Mouse (Mus musculus): Measurements from ENCODE around the gene Casp14. TPM values are rescaled to one million over a fixed set of nuclear protein-coding genes. Genes with fewer than 3 reads are reported as not detected.
"Not testable (repeated sequence)": the region's sequence is repeated elsewhere in the genome, so short reads cannot be mapped to it uniquely, and the experiment has no call there.

Gene Casp14
- polyA plus RNA-seq, 1 experiment from 2014 or later, result 3.0 TPM

GRCm38 (mm10) chr10:78710706-78711105, 7.4 kb downstream of the Casp14 start:
- Histone ChIP-seq H3K4me3 (replicated peaks; ENCODE audit: low read length) (no peak overlapping the region), H3K36me3 (ENCODE audit: control insufficient read depth, insufficient read depth, low read length) (no peaks in the 10 kb centered on the region), H3K27me3 (ENCODE audit: control insufficient read depth, insufficient read depth, low read length) (no peaks in the 10 kb centered on the region), H3K4me2 (ENCODE audit: low read depth, low read length) (no peak overlapping the region), H3K9me3 (replicated peaks; ENCODE audit: control insufficient read depth, low read length) (no peaks in the 10 kb centered on the region), H3K9ac (ENCODE audit: low read length) (no peak overlapping the region), H3K27ac (ENCODE audit: low read length) (no peak overlapping the region), H3K4me1 (ENCODE audit: control insufficient read depth, insufficient read depth, low read length) (no peaks in the 10 kb centered on the region)
- ATAC-seq (ENCODE audit: insufficient read depth, low FRiP score), result no peak

- no peaks in the 10 kb centered on the region for H3K27me3 ChIP-seq (ENCODE audit: control insufficient read depth, insufficient read depth, low read length)
- no peak overlapping the region for H3K4me3 ChIP-seq (replicated peaks; ENCODE audit: low read length)
- H3K4me2 ChIP-seq (ENCODE audit: low read depth, low read length), result no peak overlapping the region
- H3K9ac ChIP-seq (ENCODE audit: low read length), result no peak overlapping the region
- H3K9me3 ChIP-seq (replicated peaks; ENCODE audit: control insufficient read depth, low read length), result no peaks in the 10 kb centered on the region
- no peak for ATAC-seq (ENCODE audit: insufficient read depth, low FRiP score)
- 51% methylated on average over 3 of the region's 3 CpGs for WGBS
- no peaks in the 10 kb centered on the region for H3K4me1 ChIP-seq (ENCODE audit: control insufficient read depth, insufficient read depth, low read length)
- H3K27ac ChIP-seq (ENCODE audit: low read length), result no peak overlapping the region
- no peaks in the 10 kb centered on the region for H3K36me3 ChIP-seq (ENCODE audit: control insufficient read depth, insufficient read depth, low read length)
Measured at GRCm38 (mm10) chr10:78700881-78701280, 17.2 kb downstream of the Casp14 start.

GRCm38 (mm10) chr10:78689973-78690372, 28.1 kb downstream of the Casp14 start:
- no peak overlapping the region for H3K27ac ChIP-seq (ENCODE audit: low read length)
- H3K9me3 ChIP-seq (replicated peaks; ENCODE audit: control insufficient read depth, low read length), result no peaks in the 10 kb centered on the region
- no peaks in the 10 kb centered on the region for H3K4me1 ChIP-seq (ENCODE audit: control insufficient read depth, insufficient read depth, low read length)
- no peak overlapping the region for H3K4me2 ChIP-seq (ENCODE audit: low read depth, low read length)
- ATAC-seq (ENCODE audit: insufficient read depth, low FRiP score), result no peak
- no peaks in the 10 kb centered on the region for H3K27me3 ChIP-seq (ENCODE audit: control insufficient read depth, insufficient read depth, low read length)
- no peak overlapping the region for H3K4me3 ChIP-seq (replicated peaks; ENCODE audit: low read length)
- 79% methylated on average over 6 of the region's 6 CpGs for WGBS
- no peak overlapping the region for H3K9ac ChIP-seq (ENCODE audit: low read length)
- H3K36me3 ChIP-seq (ENCODE audit: control insufficient read depth, insufficient read depth, low read length), result no peaks in the 10 kb centered on the region

DNA sequence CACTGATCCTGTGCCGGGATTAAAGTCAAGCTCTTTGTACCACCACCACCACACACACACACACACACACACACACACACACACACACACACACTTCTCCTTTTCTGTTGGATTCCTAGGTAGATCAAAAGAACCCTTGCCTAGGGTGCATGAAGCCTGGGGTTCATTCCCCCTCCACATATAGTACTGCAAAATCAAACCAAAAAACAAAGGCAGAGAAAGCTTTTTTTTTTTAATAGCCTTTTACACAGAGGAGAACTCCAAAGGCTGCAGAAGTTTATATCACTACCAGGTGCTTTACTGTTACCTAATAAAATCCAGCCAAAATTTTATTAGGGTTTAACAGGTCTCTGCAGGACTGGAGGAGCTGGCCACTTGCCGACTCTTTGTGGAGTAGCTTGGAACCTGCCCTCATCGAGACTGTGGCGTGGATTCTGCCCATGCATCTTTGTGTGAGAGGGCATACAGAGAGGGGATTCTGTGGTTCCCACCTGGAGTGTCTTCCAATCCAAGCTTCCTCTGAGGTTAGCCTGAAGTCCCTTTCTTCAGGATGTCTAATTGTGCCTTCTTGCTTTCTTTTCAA, 31.0 kb downstream of the Casp14 start:
- no peaks in the 10 kb centered on the region for H3K9me3 ChIP-seq (replicated peaks; ENCODE audit: control insufficient read depth, low read length)
- no peak for ATAC-seq (ENCODE audit: insufficient read depth, low FRiP score)
- H3K27ac ChIP-seq (ENCODE audit: low read length), result no peak overlapping the region
- no peak overlapping the region for H3K9ac ChIP-seq (ENCODE audit: low read length)
- no peaks in the 10 kb centered on the region for H3K36me3 ChIP-seq (ENCODE audit: control insufficient read depth, insufficient read depth, low read length)
- no peak overlapping the region for H3K4me2 ChIP-seq (ENCODE audit: low read depth, low read length)
- H3K27me3 ChIP-seq (ENCODE audit: control insufficient read depth, insufficient read depth, low read length), result no peaks in the 10 kb centered on the region
- no peaks in the 10 kb centered on the region for H3K4me1 ChIP-seq (ENCODE audit: control insufficient read depth, insufficient read depth, low read length)
- 68% methylated on average over 4 of the region's 4 CpGs for WGBS
- H3K4me3 ChIP-seq (replicated peaks; ENCODE audit: low read length), result no peak overlapping the region

DNA sequence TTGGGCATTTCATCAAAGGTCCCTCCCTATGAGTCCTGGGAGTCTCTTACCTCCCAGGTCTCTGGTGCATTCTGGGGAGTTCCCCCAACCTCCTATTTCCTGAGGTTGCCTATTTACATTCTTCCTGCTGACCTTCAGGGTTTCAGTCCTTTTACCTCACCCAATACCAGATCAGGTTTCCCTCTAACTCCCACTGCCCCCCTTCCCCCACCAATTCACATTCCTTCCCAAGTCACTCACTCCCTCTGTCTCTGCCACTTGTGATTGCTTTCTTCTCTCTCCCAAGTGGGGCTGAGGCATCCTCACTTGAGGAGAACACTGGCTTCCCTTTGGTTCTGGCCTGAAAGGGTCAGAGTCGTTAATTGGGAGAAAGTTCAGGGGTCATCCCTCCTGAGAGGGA, 48.0 kb downstream of the Casp14 start:
- not testable (repeated sequence) for H3K4me3 ChIP-seq (replicated peaks; ENCODE audit: low read length); H3K4me1 ChIP-seq (ENCODE audit: control insufficient read depth, insufficient read depth, low read length); ATAC-seq (ENCODE audit: insufficient read depth, low FRiP score); H3K27me3 ChIP-seq (ENCODE audit: control insufficient read depth, insufficient read depth, low read length); H3K27ac ChIP-seq (ENCODE audit: low read length); H3K4me2 ChIP-seq (ENCODE audit: low read depth, low read length); H3K9me3 ChIP-seq (replicated peaks; ENCODE audit: control insufficient read depth, low read length); H3K9ac ChIP-seq (ENCODE audit: low read length); H3K36me3 ChIP-seq (ENCODE audit: control insufficient read depth, insufficient read depth, low read length)
- WGBS, result 7% methylated on average over 1 of the region's 1 CpGs

DNA sequence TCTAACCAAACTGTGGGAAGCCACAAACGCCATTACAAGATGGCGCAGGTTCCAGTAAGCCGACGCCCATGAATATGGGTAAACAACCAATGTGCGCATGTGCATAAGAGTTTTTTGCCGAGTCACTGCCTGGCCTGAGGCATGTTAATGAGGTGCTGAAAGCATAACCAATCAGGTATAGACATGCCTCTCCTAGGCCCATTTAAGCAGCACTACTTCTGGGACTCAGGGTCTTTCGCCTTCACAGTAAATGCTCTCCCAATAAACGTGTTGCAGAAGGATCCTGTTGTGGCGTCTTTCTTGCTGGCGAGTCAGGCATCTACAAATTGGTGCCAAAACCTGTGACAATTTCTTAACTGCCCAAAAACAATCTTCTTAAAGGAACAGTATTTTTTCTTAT, 51.4 kb downstream of the Casp14 start:
- not testable (repeated sequence) for H3K9me3 ChIP-seq (replicated peaks; ENCODE audit: control insufficient read depth, low read length); ATAC-seq (ENCODE audit: insufficient read depth, low FRiP score); H3K27ac ChIP-seq (ENCODE audit: low read length); H3K4me2 ChIP-seq (ENCODE audit: low read depth, low read length); H3K27me3 ChIP-seq (ENCODE audit: control insufficient read depth, insufficient read depth, low read length); H3K4me1 ChIP-seq (ENCODE audit: control insufficient read depth, insufficient read depth, low read length); H3K9ac ChIP-seq (ENCODE audit: low read length); H3K36me3 ChIP-seq (ENCODE audit: control insufficient read depth, insufficient read depth, low read length); H3K4me3 ChIP-seq (replicated peaks; ENCODE audit: low read length)
- 91% methylated on average over 10 of the region's 10 CpGs for WGBS

DNA sequence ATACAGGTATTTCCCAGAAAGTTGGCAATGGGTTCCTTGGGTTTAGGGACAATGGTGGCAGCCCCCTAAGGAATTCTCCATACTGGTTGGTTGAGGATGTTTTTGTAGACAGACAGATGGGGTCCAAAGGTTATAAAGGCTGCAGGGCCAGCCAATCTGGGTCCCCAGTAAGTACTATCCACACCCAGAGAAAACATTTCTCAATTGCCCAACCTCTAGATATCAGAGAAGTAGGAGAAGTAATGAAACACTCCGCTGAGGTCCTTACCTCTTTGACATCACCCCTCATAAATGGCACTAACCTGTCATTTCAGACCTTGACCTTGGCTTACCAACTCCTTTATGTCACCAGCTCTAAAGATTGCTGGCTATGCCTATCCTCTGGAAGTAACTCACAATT, 53.5 kb downstream of the Casp14 start:
- Histone ChIP-seq H3K9me3 (replicated peaks; ENCODE audit: control insufficient read depth, low read length) (no peaks in the 10 kb centered on the region), H3K4me1 (ENCODE audit: control insufficient read depth, insufficient read depth, low read length) (no peaks in the 10 kb centered on the region), H3K4me3 (replicated peaks; ENCODE audit: low read length) (no peak overlapping the region), H3K27ac (ENCODE audit: low read length) (no peak overlapping the region), H3K36me3 (ENCODE audit: control insufficient read depth, insufficient read depth, low read length) (no peaks in the 10 kb centered on the region), H3K4me2 (ENCODE audit: low read depth, low read length) (no peak overlapping the region), H3K27me3 (ENCODE audit: control insufficient read depth, insufficient read depth, low read length) (no peaks in the 10 kb centered on the region), H3K9ac (ENCODE audit: low read length) (no peak overlapping the region)
- ATAC-seq (ENCODE audit: insufficient read depth, low FRiP score), result no peak
- 78% methylated on average over 1 of the region's 1 CpGs for WGBS

Other genes with a start within 250 kb of the Casp14 start
- not detected in 2 replicates for gene Olfr1358, start 200.9 kb downstream of the Casp14 start, polyA plus RNA-seq (2015; fragmentation: Nextera tagmentation; extraction: Ambion mirVana)
- gene Ilvbl, start 143.9 kb downstream of the Casp14 start, polyA plus RNA-seq (2015; fragmentation: Nextera tagmentation; extraction: Ambion mirVana), result 58.9 and 64.6 TPM in 2 replicates
- 14.0 and 15.7 TPM in 2 replicates for gene Syde1, start 126.3 kb downstream of the Casp14 start, polyA plus RNA-seq (2015; fragmentation: Nextera tagmentation; extraction: Ambion mirVana)
- not detected in 2 replicates for gene Olfr1357, start 100.2 kb downstream of the Casp14 start, polyA plus RNA-seq (2015; fragmentation: Nextera tagmentation; extraction: Ambion mirVana)
- not detected in 2 replicates for gene Ccdc105, start 34.8 kb upstream of the Casp14 start, polyA plus RNA-seq (2015; fragmentation: Nextera tagmentation; extraction: Ambion mirVana)
- gene Slc1a6, start 62.2 kb upstream of the Casp14 start, polyA plus RNA-seq (2015; fragmentation: Nextera tagmentation; extraction: Ambion mirVana), result 0.65 and 0.67 TPM in 2 replicates
- gene Olfr1356, start 133.9 kb upstream of the Casp14 start, polyA plus RNA-seq (2015; fragmentation: Nextera tagmentation; extraction: Ambion mirVana), result not detected in 2 replicates
- not detected in 2 replicates for gene Olfr1355, start 157.2 kb upstream of the Casp14 start, polyA plus RNA-seq (2015; fragmentation: Nextera tagmentation; extraction: Ambion mirVana)
- gene Olfr1354, start 194.9 kb upstream of the Casp14 start, polyA plus RNA-seq (2015; fragmentation: Nextera tagmentation; extraction: Ambion mirVana), result not detected in 2 replicates
- gene Olfr8, start 232.3 kb upstream of the Casp14 start, polyA plus RNA-seq (2015; fragmentation: Nextera tagmentation; extraction: Ambion mirVana), result not detected in 2 replicates
- not detected in 2 replicates for gene Olfr1353, start 245.0 kb upstream of the Casp14 start, polyA plus RNA-seq (2015; fragmentation: Nextera tagmentation; extraction: Ambion mirVana)